Mouse (Mus musculus) neural tube, embryonic 14.5 days (tissue): ENCODE measurements at regions not wholly inside any gene's neighbourhood (a gene's known extent, or its start where the extent isn't known, plus 50 kb on each side); places are given as distances from the start of the nearest gene placed in this dataset.
"Not testable (repeated sequence)": the region's sequence is repeated elsewhere in the genome, so short reads cannot be mapped to it uniquely, and the experiment has no call there.

Source experiments
- ATAC-seq: fragments of 200-750 bp; cut with Nextera tagmentation; 2 replicates; pipeline ENCODE4 v1.8.0; 2017; ENCODE audit warnings: low read depth, mild to moderate bottlenecking, moderate TSS enrichment, moderate library complexity
- H3K27ac ChIP-seq: fragments of 300-500 bp; sonication (generic); 2 replicates; pipeline ENCODE4 v1.5.1; 2014; ENCODE audit warnings: low read depth, mild to moderate bottlenecking, control low read depth, low read length, moderate library complexity, mixed read lengths
- H3K27me3 ChIP-seq: fragments of 300-500 bp; sonication (generic); 2 replicates; pipeline ENCODE4 v1.6.1; 2014; ENCODE audit warnings: low read length; ENCODE audit not compliant: control insufficient read depth, insufficient read depth
- H3K36me3 ChIP-seq: fragments of 300-500 bp; sonication (generic); 2 replicates; pipeline ENCODE4 v1.6.1; 2014; ENCODE audit warnings: low read length, mixed read lengths; ENCODE audit not compliant: control insufficient read depth, insufficient read depth
- H3K4me1 ChIP-seq: fragments of 300-500 bp; sonication (generic); 2 replicates; pipeline ENCODE4 v1.6.1; 2014; ENCODE audit warnings: low read length; ENCODE audit not compliant: control insufficient read depth, insufficient read depth
- H3K4me2 ChIP-seq: fragments of 300-500 bp; sonication (generic); 2 replicates; pipeline ENCODE4 v1.6.1; 2014; ENCODE audit warnings: mild to moderate bottlenecking, low read depth, low read length, control low read depth
- H3K4me3 ChIP-seq: fragments of 300-500 bp; sonication (generic); 2 replicates; pipeline ENCODE4 v1.5.1; 2014; ENCODE audit warnings: low read depth, low read length, control low read depth, mixed read lengths
- H3K9ac ChIP-seq: fragments of 300-500 bp; sonication (generic); replicated peaks from 2 replicates; pipeline ENCODE4 v1.6.1; 2014; ENCODE audit warnings: low read depth, mild to moderate bottlenecking, control low read depth, low read length, mixed read lengths
- H3K9me3 ChIP-seq: fragments of 300-500 bp; sonication (generic); 2 replicates; pipeline ENCODE4 v1.6.1; 2016; ENCODE audit warnings: low read length; ENCODE audit not compliant: control insufficient read depth
- WGBS: fragments of 180-500 bp; shearing (Covaris S2); extraction: QIAGEN DNeasy Blood & Tissue Kit; methylation state at CpG from one replicate; pipeline ENCODE4 v1.1.7; 2014; 5-methylcytosine and 5-hydroxymethylcytosine counted together

DNA sequence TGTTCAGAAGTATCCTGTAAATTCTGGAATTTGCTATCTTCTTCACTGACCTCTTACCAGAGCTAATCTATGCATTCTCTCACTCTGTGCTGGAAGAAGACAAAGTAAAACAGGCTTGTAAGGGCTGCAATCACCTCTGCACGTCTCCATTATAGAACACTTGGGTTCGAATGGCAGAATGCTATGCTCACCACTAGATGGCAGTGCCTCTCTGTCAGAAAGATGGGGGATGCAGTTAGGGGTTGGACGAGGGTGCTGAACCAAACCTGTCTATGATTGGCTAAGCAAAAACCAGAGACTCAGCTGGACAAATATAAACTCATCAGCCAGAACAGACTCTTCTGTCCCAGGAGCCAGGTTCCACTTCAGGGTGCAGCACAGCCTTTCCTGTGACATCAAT is 546.5 kb upstream of the Olfr1507 start:
- not testable (repeated sequence) for H3K4me3 ChIP-seq, H3K27ac ChIP-seq, H3K4me1 ChIP-seq, H3K27me3 ChIP-seq, H3K4me2 ChIP-seq, H3K36me3 ChIP-seq, H3K9ac ChIP-seq, H3K9me3 ChIP-seq
- 25% methylated on average over 3 of the region's 3 CpGs for WGBS
- peak; percentile 41; the same call in 1 of the 2 replicates for ATAC-seq

DNA sequence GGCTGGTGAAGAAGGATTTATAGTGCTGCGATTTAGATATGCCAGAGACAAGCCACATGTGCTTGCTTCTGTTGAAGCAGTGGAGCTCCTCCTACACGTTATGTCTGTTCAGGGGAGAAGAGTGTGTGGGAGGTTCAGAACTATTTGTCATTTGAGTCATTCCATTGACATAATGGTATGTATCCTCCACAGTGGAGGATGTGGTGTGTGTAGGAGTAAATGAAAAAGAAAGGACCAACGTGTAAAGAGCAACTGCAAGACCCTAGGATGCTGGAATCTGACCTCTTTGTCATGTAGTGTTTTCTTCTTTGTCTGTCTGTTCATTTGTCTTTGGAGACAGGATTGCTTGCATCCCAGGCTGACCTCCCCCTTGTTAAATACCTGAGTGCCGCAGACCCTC is 543.9 kb upstream of the Olfr1507 start:
- not testable (repeated sequence) for H3K27me3 ChIP-seq, ATAC-seq, H3K4me3 ChIP-seq, H3K9me3 ChIP-seq, H3K36me3 ChIP-seq, H3K9ac ChIP-seq, H3K4me1 ChIP-seq, H3K27ac ChIP-seq, H3K4me2 ChIP-seq
- WGBS, result 78% methylated on average over 4 of the region's 4 CpGs

DNA sequence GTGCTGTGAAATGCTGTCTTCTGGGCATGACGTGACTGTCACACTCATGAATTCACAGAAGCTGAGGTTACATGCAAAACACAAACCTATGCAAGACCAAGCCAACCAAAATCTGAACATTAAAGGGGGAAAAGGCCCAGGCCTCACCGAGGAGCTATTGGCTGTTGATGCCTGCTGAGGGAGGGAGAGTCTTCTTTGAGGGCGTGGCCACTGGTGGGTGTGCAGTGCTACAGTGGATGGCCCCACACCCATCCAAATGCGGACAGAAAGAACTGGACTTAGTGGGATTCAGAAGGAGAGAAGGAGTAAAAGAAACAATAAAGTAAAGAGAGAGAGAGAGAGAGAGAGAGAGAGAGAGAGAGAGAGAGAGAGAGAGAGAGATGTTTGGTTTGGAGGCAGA is 539.4 kb upstream of the Olfr1507 start:
- H3K27me3 ChIP-seq, H3K9ac ChIP-seq, H3K4me3 ChIP-seq, H3K4me2 ChIP-seq, H3K9me3 ChIP-seq, H3K27ac ChIP-seq, ATAC-seq, H3K36me3 ChIP-seq, H3K4me1 ChIP-seq: not testable (repeated sequence)
- no CpG with 5 or more reads among the region's 4 CpGs for WGBS

DNA sequence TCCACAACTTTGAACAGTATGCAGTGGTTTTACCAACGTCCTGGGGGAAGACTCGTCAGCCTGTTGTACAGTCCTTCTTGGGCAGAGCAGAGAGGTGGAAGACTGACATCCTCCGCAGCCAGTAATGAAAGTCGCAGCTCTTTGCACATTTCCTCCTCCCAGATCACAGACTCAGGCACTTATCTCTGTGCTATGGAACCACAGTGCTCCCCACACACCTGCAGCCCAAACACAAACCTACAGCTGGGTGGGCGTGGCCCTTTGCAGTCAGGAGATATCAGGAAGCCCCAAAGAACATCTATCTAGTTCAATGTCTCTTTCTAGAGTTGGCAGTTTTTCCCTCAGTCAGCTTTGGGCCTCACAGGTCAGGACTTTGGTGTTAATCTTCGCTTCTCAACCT is 537.7 kb upstream of the Olfr1507 start:
- not testable (repeated sequence) for H3K27ac ChIP-seq, H3K27me3 ChIP-seq, H3K4me2 ChIP-seq, H3K4me3 ChIP-seq, H3K4me1 ChIP-seq, H3K36me3 ChIP-seq, H3K9ac ChIP-seq, ATAC-seq, H3K9me3 ChIP-seq
- 57% methylated on average over 1 of the region's 6 CpGs for WGBS

- not testable (repeated sequence) for H3K9ac ChIP-seq, ATAC-seq, H3K4me2 ChIP-seq, H3K27me3 ChIP-seq, H3K4me3 ChIP-seq, H3K36me3 ChIP-seq, H3K4me1 ChIP-seq, H3K9me3 ChIP-seq, H3K27ac ChIP-seq
- WGBS, result no CpG with 5 or more reads among the region's 1 CpGs
Observed at GRCm38 (mm10) chr14:53032498-53032897, 536.9 kb upstream of the Olfr1507 start.

GRCm38 (mm10) chr14:53030227-53030626 is 534.7 kb upstream of the Olfr1507 start:
- not testable (repeated sequence) for H3K27ac ChIP-seq, H3K9me3 ChIP-seq, H3K27me3 ChIP-seq, ATAC-seq, H3K4me1 ChIP-seq, H3K4me3 ChIP-seq, H3K9ac ChIP-seq, H3K36me3 ChIP-seq, H3K4me2 ChIP-seq
- no CpG with 5 or more reads among the region's 4 CpGs for WGBS

- H3K27me3 ChIP-seq, H3K36me3 ChIP-seq, H3K9ac ChIP-seq, ATAC-seq, H3K4me2 ChIP-seq, H3K9me3 ChIP-seq, H3K4me3 ChIP-seq, H3K27ac ChIP-seq, H3K4me1 ChIP-seq: not testable (repeated sequence)
- WGBS, result no CpG with 5 or more reads among the region's 1 CpGs
Observed at GRCm38 (mm10) chr14:53026958-53027357, 531.4 kb upstream of the Olfr1507 start.

- H3K27ac ChIP-seq, ATAC-seq, H3K36me3 ChIP-seq, H3K4me2 ChIP-seq, H3K9ac ChIP-seq, H3K4me3 ChIP-seq, H3K27me3 ChIP-seq, H3K4me1 ChIP-seq, H3K9me3 ChIP-seq: not testable (repeated sequence)
- WGBS, result no CpG with 5 or more reads among the region's 6 CpGs
Observed at GRCm38 (mm10) chr14:53020152-53020551, 524.6 kb upstream of the Olfr1507 start.

- not testable (repeated sequence) for H3K4me2 ChIP-seq, ATAC-seq, H3K27ac ChIP-seq, H3K4me1 ChIP-seq, H3K4me3 ChIP-seq, H3K9ac ChIP-seq, H3K9me3 ChIP-seq, H3K36me3 ChIP-seq, H3K27me3 ChIP-seq
- no CpG with 5 or more reads among the region's 5 CpGs for WGBS
Observed at GRCm38 (mm10) chr14:53007741-53008140, 512.2 kb upstream of the Olfr1507 start.

DNA sequence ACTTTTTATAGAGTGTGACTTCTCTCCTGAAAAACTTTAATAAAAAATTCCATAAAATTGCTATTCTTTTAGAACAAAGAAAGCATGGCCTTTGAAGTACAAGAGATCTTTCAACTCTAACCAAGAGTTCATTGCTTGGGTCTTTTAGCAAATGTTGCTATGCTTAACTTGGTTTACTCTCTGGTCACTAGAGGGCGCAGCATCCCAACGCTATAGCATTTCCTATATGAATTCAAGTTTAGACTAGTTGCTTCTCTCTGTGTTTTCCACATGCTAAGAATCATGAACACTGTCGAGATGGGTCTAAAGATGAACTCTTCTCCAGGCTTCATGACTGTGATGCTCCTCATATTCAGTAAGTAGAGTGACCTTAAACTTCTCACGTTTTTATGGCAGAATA is 511.8 kb upstream of the Olfr1507 start:
- H3K9ac ChIP-seq, H3K36me3 ChIP-seq, H3K27ac ChIP-seq, H3K4me2 ChIP-seq, ATAC-seq, H3K27me3 ChIP-seq, H3K4me1 ChIP-seq, H3K4me3 ChIP-seq, H3K9me3 ChIP-seq: not testable (repeated sequence)
- WGBS, result no CpG with 5 or more reads among the region's 4 CpGs
